Comparison of ENCODE assay signal across 19 mouse cellular contexts in genomic region chr11:120651872-120652271, GRCm38 (mm10). TPM values are rescaled to one million over a fixed set of nuclear protein-coding genes. Genes with fewer than 3 reads are reported as not detected.
A peak's percentile ranks its signal among the peaks of the same experiment; 100 is the strongest.
DNase-seq lines count a peak whose midpoint lies in the region; ATAC-seq and TF ChIP-seq lines count a peak whose summit lies in the region.
"Had no signal": no experiment of that assay in that cellular context is flagged by ENCODE, and none has a peak within 500 bp of the region (broad histone marks: within the 10 kb centered on the region; RNA-seq: fewer than 3 reads in every experiment).

No protein-coding gene starts in this region.

- WGBS in intestine, postnatal 0 days, result 72% methylated on average over 3 of the region's 3 CpGs
- 64% methylated on average over 3 of the region's 3 CpGs for WGBS in intestine, embryonic 16.5 days
- 65% methylated on average over 3 of the region's 3 CpGs for WGBS in lung, postnatal 0 days

- peaks cover 16% of the 10 kb centered on the region; the same call in 1 of the 2 replicates for H3K27me3 ChIP-seq in intestine, postnatal 0 days (replicated peaks; ENCODE audit: control insufficient read depth, insufficient read depth, low read length)
- H3K27me3 ChIP-seq in intestine, embryonic 16.5 days (replicated peaks; ENCODE audit: control insufficient read depth, insufficient read depth, low read length), result peaks cover 14% of the 10 kb centered on the region
- 0 out of 2 replicates have a peak, but pooled peaks cover 6% of the 10 kb centered on the region for H3K27me3 ChIP-seq in lung, postnatal 0 days (replicated peaks; ENCODE audit: insufficient read depth, low read length)
- H3K27me3 ChIP-seq in MEL (ENCODE audit: control insufficient read depth in 1 of 2, insufficient read depth in 2 of 2, low read length in 2 of 2), result peaks cover 0 to 2% of the 10 kb centered on the region in 2 experiments; a peak in 1 of 4 replicates

- no peaks in the 10 kb centered on the region for H3K9me3 ChIP-seq in intestine, postnatal 0 days (ENCODE audit: control insufficient read depth)
- H3K9me3 ChIP-seq in intestine, embryonic 16.5 days (ENCODE audit: control insufficient read depth, low read length), result no peaks in the 10 kb centered on the region
- H3K9me3 ChIP-seq in lung, postnatal 0 days (ENCODE audit: low read length), result no peaks in the 10 kb centered on the region
- H3K9me3 ChIP-seq in MEL (replicated peaks; ENCODE audit: insufficient read depth, low read length), result no peaks in the 10 kb centered on the region
- H3K9me3 ChIP-seq: hindbrain, embryonic 15.5 days; limb, embryonic 10.5 days; lung, embryonic 15.5 days; midbrain, embryonic 10.5 days had no signal

- TF ChIP-seq CTCF in intestine, postnatal 0 days (IDR thresholded peaks at IDR 0.05; ENCODE audit: low read depth), result peak; percentile 44
- peak; percentile 52 for TF ChIP-seq CTCF in lung, postnatal 0 days (IDR thresholded peaks at IDR 0.05)
- peak; percentile 63 to 75 (median 69) for TF ChIP-seq CTCF in MEL (IDR thresholded peaks at IDR 0.05 in 2 of 3, conservative IDR thresholded peaks at IDR 0.05 in 1 of 3; ENCODE audit: control insufficient read depth in 1 of 3, insufficient read depth in 1 of 3, low read depth in 2 of 3, low read length in 3 of 3, poor library complexity in 1 of 3, severe bottlenecking in 1 of 3)

- no peaks in the 10 kb centered on the region for H3K36me3 ChIP-seq in intestine, postnatal 0 days (ENCODE audit: control insufficient read depth, insufficient read depth)
- H3K36me3 ChIP-seq in intestine, embryonic 16.5 days (ENCODE audit: control insufficient read depth, insufficient read depth, low read length), result no peaks in the 10 kb centered on the region
- H3K36me3 ChIP-seq in lung, postnatal 0 days (ENCODE audit: insufficient read depth, low read length), result no peaks in the 10 kb centered on the region
- no peaks in the 10 kb centered on the region for H3K36me3 ChIP-seq in MEL (ENCODE audit: control insufficient read depth in 1 of 2, insufficient read depth in 2 of 2, low read length in 2 of 2)
- H3K36me3 ChIP-seq: hindbrain, embryonic 15.5 days; limb, embryonic 10.5 days; lung, embryonic 15.5 days; midbrain, embryonic 10.5 days had no signal

- H3K9ac ChIP-seq in intestine, postnatal 0 days (ENCODE audit: low read depth, low read length), result no peak overlapping the region
- no peak overlapping the region for H3K9ac ChIP-seq in intestine, embryonic 16.5 days (ENCODE audit: low read depth, low read length)
- H3K9ac ChIP-seq in lung, postnatal 0 days (replicated peaks; ENCODE audit: low read depth), result no peak overlapping the region
- no peak overlapping the region for H3K9ac ChIP-seq in MEL (ENCODE audit: control insufficient read depth, low read depth, low read length, poor library complexity, severe bottlenecking)
- H3K9ac ChIP-seq: hindbrain, embryonic 15.5 days; lung, embryonic 15.5 days had no signal

- TF ChIP-seq POLR2A in MEL (IDR thresholded peaks at IDR 0.05; ENCODE audit: control insufficient read depth in 1 of 2, insufficient read depth in 1 of 2, low read depth in 1 of 2, low read length in 2 of 2, poor library complexity in 1 of 2), result no peak

- H3K27ac ChIP-seq in intestine, postnatal 0 days (ENCODE audit: low read depth, low read length), result no peak overlapping the region
- no peak overlapping the region for H3K27ac ChIP-seq in intestine, embryonic 16.5 days (ENCODE audit: low read length)
- no peak overlapping the region for H3K27ac ChIP-seq in lung, postnatal 0 days (ENCODE audit: low read length)
- no peak overlapping the region for H3K27ac ChIP-seq in MEL (ENCODE audit: control insufficient read depth, low read depth, low read length)
- H3K27ac ChIP-seq: hindbrain, embryonic 15.5 days; limb, embryonic 10.5 days; lung, embryonic 15.5 days; midbrain, embryonic 10.5 days had no signal

- no peaks in the 10 kb centered on the region for H3K79me2 ChIP-seq in MEL (ENCODE audit: control insufficient read depth, insufficient read depth, low read length, poor library complexity)

- H3K4me3 ChIP-seq in intestine, postnatal 0 days (ENCODE audit: low read depth, low read length), result no peak overlapping the region
- H3K4me3 ChIP-seq in intestine, embryonic 16.5 days (ENCODE audit: low read length), result no peak overlapping the region
- H3K4me3 ChIP-seq in lung, postnatal 0 days (ENCODE audit: low read depth, low read length), result no peak overlapping the region
- H3K4me3 ChIP-seq in MEL (ENCODE audit: control insufficient read depth in 1 of 2, insufficient read depth in 1 of 2, low read depth in 2 of 2, low read length in 2 of 2), result no peak overlapping the region
- H3K4me3 ChIP-seq: hindbrain, embryonic 15.5 days; limb, embryonic 10.5 days; lung, embryonic 15.5 days; midbrain, embryonic 10.5 days; myocyte had no signal

- no peak for ATAC-seq in intestine, postnatal 0 days
- ATAC-seq in intestine, embryonic 16.5 days, result no peak
- no peak for ATAC-seq in lung, postnatal 0 days
- ATAC-seq in megakaryocyte progenitor cell, adult 5-6 weeks (replicated peaks; ENCODE audit: poor library complexity), result peak; percentile 51; the same call in 1 of the 2 replicates

- DNase-seq in lung, postnatal 0 days (ENCODE audit: low spot score), result no peak
- no peak for DNase-seq in lung, postnatal 14 days
- peak; percentile 61 for DNase-seq in MEL (ENCODE audit: low read depth, low spot score)
- no peak for DNase-seq in frontal cortex, postnatal 14 days (ENCODE audit: low spot score in 2 of 2)
- DNase-seq in left cerebral cortex, adult 8-10 months (ENCODE audit: low spot score in 2 of 2), result no peak
- DNase-seq: adrenal gland, postnatal 36 days; cerebellum, adult 11 months; embryo, embryonic 11 days; heart, postnatal 10 days; thymus, adult 2 months had no signal

- H3K4me1 ChIP-seq in intestine, postnatal 0 days (replicated peaks; ENCODE audit: control insufficient read depth, insufficient read depth, low read length), result 0 out of 2 replicates have a peak, but pooled peaks cover 5% of the 10 kb centered on the region
- H3K4me1 ChIP-seq in intestine, embryonic 16.5 days (ENCODE audit: control insufficient read depth, insufficient read depth, low read length), result peaks cover 6% of the 10 kb centered on the region; the same call in 1 of the 2 replicates
- H3K4me1 ChIP-seq in lung, postnatal 0 days (ENCODE audit: insufficient read depth, low read depth, low read length), result no peaks in the 10 kb centered on the region
- no peaks in the 10 kb centered on the region for H3K4me1 ChIP-seq in MEL (ENCODE audit: control insufficient read depth in 1 of 2, insufficient read depth in 2 of 2, low read length in 2 of 2)

- peak; percentile 32 for TF ChIP-seq RAD21 in MEL (IDR thresholded peaks at IDR 0.05; ENCODE audit: low read depth, low read length)

- TF ChIP-seq EP300 in lung, postnatal 0 days (IDR thresholded peaks at IDR 0.05), result no peak
- TF ChIP-seq EP300 in MEL (IDR thresholded peaks at IDR 0.05; ENCODE audit: low read depth in 1 of 2, low read length in 2 of 2), result no peak

- H3K4me2 ChIP-seq in intestine, postnatal 0 days (replicated peaks; ENCODE audit: low read depth), result no peak overlapping the region
- H3K4me2 ChIP-seq in intestine, embryonic 16.5 days (ENCODE audit: low read depth, low read length), result no peak overlapping the region
- H3K4me2 ChIP-seq in lung, postnatal 0 days (replicated peaks; ENCODE audit: low read depth, low read length), result no peak overlapping the region
- H3K4me2 ChIP-seq: hindbrain, embryonic 15.5 days; lung, embryonic 15.5 days had no signal

RNA-seq across cellular contexts. Expression of gene Myadml2, which starts 3.9 kb away (rescaled TPM):
- not detected in 2 replicates for polyA plus RNA-seq in intestine, postnatal 0 days (2015; fragmentation: Nextera tagmentation; extraction: Ambion mirVana)
- polyA plus RNA-seq in intestine, embryonic 16.5 days (2015; fragmentation: Nextera tagmentation; extraction: Ambion mirVana), result 0.26 TPM in 1 of 2 replicates, not detected in the other
- 0.46 TPM in 1 of 2 replicates, not detected in the other for polyA plus RNA-seq in lung, postnatal 0 days (2015; fragmentation: Nextera tagmentation; extraction: Ambion mirVana)
- not detected in 2 replicates for total RNA-seq in MEL (2012; rRNA removed)
- not detected for polyA plus RNA-seq in MEL (2012; ENCODE audit: insufficient read depth in 1 of 2, insufficient read length in 2 of 2, low read depth in 1 of 2, low replicate concordance in 2 of 2, missing spikeins in 1 of 2)
- 1.3 and 1.5 TPM in 2 replicates for total RNA-seq in megakaryocyte progenitor cell, adult 5-6 weeks (2015)
- total RNA-seq in megakaryocyte progenitor cell, adult 5-6 weeks (2017), result 4.0 TPM in 1 of 2 replicates, not detected in the other
- 10 to 100 TPM in 3 of 4 experiments, 1 to 10 TPM in 1; 9.3 to 12.0 (median 10.7) TPM for total RNA-seq in left cerebral cortex, adult 8-10 months (2022)
- total RNA-seq: adrenal gland, postnatal 36 days had no signal
- polyA plus RNA-seq: limb, embryonic 10.5 days; midbrain, embryonic 10.5 days had no signal

RNA-seq across cellular contexts. Expression of gene Pycr1, which starts 8.3 kb away (rescaled TPM):
- polyA plus RNA-seq in intestine, postnatal 0 days (2015; fragmentation: Nextera tagmentation; extraction: Ambion mirVana), result 5.3 and 6.5 TPM in 2 replicates
- polyA plus RNA-seq in intestine, embryonic 16.5 days (2015; fragmentation: Nextera tagmentation; extraction: Ambion mirVana), result 24.8 and 26.6 TPM in 2 replicates
- 6.9 and 7.1 TPM in 2 replicates for polyA plus RNA-seq in lung, postnatal 0 days (2015; fragmentation: Nextera tagmentation; extraction: Ambion mirVana)
- total RNA-seq in MEL (2012; rRNA removed), result 2.6 and 7.1 TPM in 2 replicates
- polyA plus RNA-seq in MEL (2012; ENCODE audit: insufficient read depth in 1 of 2, insufficient read length in 2 of 2, low read depth in 1 of 2, low replicate concordance in 2 of 2, missing spikeins in 1 of 2), result 10 to 100 TPM in 1 of 2 experiments, not detected in 1; 15.3 TPM
- total RNA-seq in megakaryocyte progenitor cell, adult 5-6 weeks (2015), result 9.8 and 10.3 TPM in 2 replicates
- total RNA-seq in megakaryocyte progenitor cell, adult 5-6 weeks (2017), result 5.1 and 6.2 TPM in 2 replicates
- 1 to 10 TPM; 1.5 to 2.3 (median 1.8) TPM for total RNA-seq in left cerebral cortex, adult 8-10 months (2022)

RNA-seq across cellular contexts. Expression of gene Notum, which starts 9.1 kb away (rescaled TPM):
- polyA plus RNA-seq in intestine, postnatal 0 days (2015; fragmentation: Nextera tagmentation; extraction: Ambion mirVana), result 0.39 and 0.68 TPM in 2 replicates
- polyA plus RNA-seq in intestine, embryonic 16.5 days (2015; fragmentation: Nextera tagmentation; extraction: Ambion mirVana), result 0.54 and 1.0 TPM in 2 replicates
- 8.5 and 10.2 TPM in 2 replicates for polyA plus RNA-seq in lung, postnatal 0 days (2015; fragmentation: Nextera tagmentation; extraction: Ambion mirVana)
- not detected in 2 replicates for total RNA-seq in MEL (2012; rRNA removed)
- not detected for polyA plus RNA-seq in MEL (2012; ENCODE audit: insufficient read depth in 1 of 2, insufficient read length in 2 of 2, low read depth in 1 of 2, low replicate concordance in 2 of 2, missing spikeins in 1 of 2)
- not detected in 2 replicates for total RNA-seq in megakaryocyte progenitor cell, adult 5-6 weeks (2015)
- total RNA-seq in megakaryocyte progenitor cell, adult 5-6 weeks (2017), result not detected in 2 replicates
- total RNA-seq in left cerebral cortex, adult 8-10 months (2022), result 1 to 10 TPM; 2.1 to 7.1 (median 4.0) TPM
- total RNA-seq: granulocyte monocyte progenitor cell, adult 5-6 weeks had no signal

RNA-seq across cellular contexts. Expression of gene Mafg, which starts 18.5 kb away (rescaled TPM):
- 40.2 and 49.1 TPM in 2 replicates for polyA plus RNA-seq in intestine, postnatal 0 days (2015; fragmentation: Nextera tagmentation; extraction: Ambion mirVana)
- 16.3 and 16.9 TPM in 2 replicates for polyA plus RNA-seq in intestine, embryonic 16.5 days (2015; fragmentation: Nextera tagmentation; extraction: Ambion mirVana)
- 25.9 and 28.3 TPM in 2 replicates for polyA plus RNA-seq in lung, postnatal 0 days (2015; fragmentation: Nextera tagmentation; extraction: Ambion mirVana)
- total RNA-seq in MEL (2012; rRNA removed), result 26.5 and 29.7 TPM in 2 replicates
- 100 to 1,000 TPM in 1 of 2 experiments, 10 to 100 TPM in 1; 54.0 to 113 TPM for polyA plus RNA-seq in MEL (2012; ENCODE audit: insufficient read depth in 1 of 2, insufficient read length in 2 of 2, low read depth in 1 of 2, low replicate concordance in 2 of 2, missing spikeins in 1 of 2)
- 15.0 and 16.4 TPM in 2 replicates for total RNA-seq in megakaryocyte progenitor cell, adult 5-6 weeks (2015)
- total RNA-seq in megakaryocyte progenitor cell, adult 5-6 weeks (2017), result 24.2 and 29.5 TPM in 2 replicates
- 10 to 100 TPM; 66.8 to 77.2 (median 73.1) TPM for total RNA-seq in left cerebral cortex, adult 8-10 months (2022)

RNA-seq across cellular contexts. Expression of gene Aspscr1, which starts 20.9 kb away (rescaled TPM):
- polyA plus RNA-seq in intestine, postnatal 0 days (2015; fragmentation: Nextera tagmentation; extraction: Ambion mirVana), result 105 and 106 TPM in 2 replicates
- 108 and 111 TPM in 2 replicates for polyA plus RNA-seq in intestine, embryonic 16.5 days (2015; fragmentation: Nextera tagmentation; extraction: Ambion mirVana)
- polyA plus RNA-seq in lung, postnatal 0 days (2015; fragmentation: Nextera tagmentation; extraction: Ambion mirVana), result 114 and 129 TPM in 2 replicates
- total RNA-seq in MEL (2012; rRNA removed), result 31.9 and 36.2 TPM in 2 replicates
- polyA plus RNA-seq in MEL (2012; ENCODE audit: insufficient read depth in 1 of 2, insufficient read length in 2 of 2, low read depth in 1 of 2, low replicate concordance in 2 of 2, missing spikeins in 1 of 2), result 10 to 100 TPM in 1 of 2 experiments, not detected in 1; 72.5 TPM
- total RNA-seq in megakaryocyte progenitor cell, adult 5-6 weeks (2015), result 39.6 and 54.6 TPM in 2 replicates
- total RNA-seq in megakaryocyte progenitor cell, adult 5-6 weeks (2017), result 33.7 and 46.6 TPM in 2 replicates
- 10 to 100 TPM; 57.0 to 64.7 (median 61.2) TPM for total RNA-seq in left cerebral cortex, adult 8-10 months (2022)
